Mouse (Mus musculus): ENCODE measurements around the gene Fbxw7. TPM values are rescaled to one million over a fixed set of nuclear protein-coding genes. Genes with fewer than 3 reads are reported as not detected.

Fbxw7 gene
- polyA plus RNA-seq, 1 experiment from 2014 or later, result 52.8 TPM

DNA sequence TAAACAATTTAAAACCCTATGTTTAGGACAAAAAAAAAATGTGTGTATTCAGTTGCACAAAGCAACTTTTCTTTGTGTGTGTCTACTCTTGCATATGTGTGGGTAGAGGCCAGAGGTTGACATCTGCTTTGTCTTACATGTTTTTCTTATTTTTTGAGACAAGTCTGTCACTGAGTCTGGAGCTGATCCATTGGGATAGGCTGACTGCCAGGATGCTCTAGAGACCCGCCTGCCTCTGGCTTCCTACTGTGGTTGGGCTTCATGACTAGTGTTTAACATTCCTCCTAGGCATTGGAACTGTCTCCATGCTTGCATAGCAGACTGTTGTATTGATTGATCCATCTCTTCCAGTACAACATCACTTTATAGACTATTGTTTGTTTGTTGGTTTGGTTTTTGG, 14.3 kb downstream of the Fbxw7 start:
- Histone ChIP-seq H3K36me3 (no peaks in the 10 kb centered on the region), H3K4me1 (no peaks in the 10 kb centered on the region), H3K9ac (replicated peaks) (no peak overlapping the region), H3K9me3 (replicated peaks) (no peaks in the 10 kb centered on the region), H3K27ac (replicated peaks) (no peak overlapping the region), H3K4me3 (replicated peaks) (no peak overlapping the region), H3K4me2 (no peak overlapping the region), H3K27me3 (replicated peaks) (no peaks in the 10 kb centered on the region)
- 82% methylated on average over 1 of the region's 1 CpGs for WGBS
- no peak for ATAC-seq (ENCODE audit: low FRiP score)

- H3K9ac ChIP-seq (replicated peaks), result no peak overlapping the region
- no peaks in the 10 kb centered on the region for H3K4me1 ChIP-seq
- no peak overlapping the region for H3K4me2 ChIP-seq
- no peak for ATAC-seq (ENCODE audit: low FRiP score)
- H3K9me3 ChIP-seq (replicated peaks), result no peaks in the 10 kb centered on the region
- no peaks in the 10 kb centered on the region for H3K36me3 ChIP-seq
- no peak overlapping the region for H3K4me3 ChIP-seq (replicated peaks)
- no peak overlapping the region for H3K27ac ChIP-seq (replicated peaks)
- 77% methylated on average over 5 of the region's 5 CpGs for WGBS
- no peaks in the 10 kb centered on the region for H3K27me3 ChIP-seq (replicated peaks)
Observed at GRCm38 (mm10) chr3:84836029-84836428, 21.0 kb downstream of the Fbxw7 start.

DNA sequence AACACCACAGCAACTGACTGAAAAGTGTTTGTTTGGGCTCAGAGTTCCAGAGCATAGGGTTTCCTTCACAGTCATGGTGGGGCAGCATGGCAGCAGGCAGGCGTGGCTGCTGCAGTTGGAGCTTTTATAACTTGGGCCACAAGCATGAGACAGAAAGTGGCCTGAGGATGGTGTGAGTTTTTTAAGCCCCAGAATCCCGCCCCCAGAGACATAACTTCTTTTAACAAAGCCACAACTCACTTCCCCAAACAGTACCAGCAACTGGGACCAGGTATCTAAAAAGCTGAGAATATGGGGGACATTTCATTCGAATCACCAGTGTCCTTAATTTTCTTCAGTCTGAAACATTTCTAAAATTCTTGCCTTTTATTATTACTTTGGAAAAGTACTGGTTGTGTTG, 22.9 kb downstream of the Fbxw7 start:
- 93% methylated on average over 3 of the region's 3 CpGs for WGBS
- H3K27ac ChIP-seq (replicated peaks), result no peak overlapping the region
- no peaks in the 10 kb centered on the region for H3K27me3 ChIP-seq (replicated peaks)
- H3K9me3 ChIP-seq (replicated peaks), result no peaks in the 10 kb centered on the region
- ATAC-seq (ENCODE audit: low FRiP score), result no peak
- H3K4me1 ChIP-seq, result no peaks in the 10 kb centered on the region
- no peak overlapping the region for H3K4me3 ChIP-seq (replicated peaks)
- H3K9ac ChIP-seq (replicated peaks), result no peak overlapping the region
- no peaks in the 10 kb centered on the region for H3K36me3 ChIP-seq
- H3K4me2 ChIP-seq, result no peak overlapping the region

GRCm38 (mm10) chr3:84839499-84839898, 24.4 kb downstream of the Fbxw7 start:
- Histone ChIP-seq H3K36me3 (no peaks in the 10 kb centered on the region), H3K4me3 (replicated peaks) (no peak overlapping the region), H3K27me3 (replicated peaks) (no peaks in the 10 kb centered on the region), H3K27ac (replicated peaks) (no peak overlapping the region), H3K4me2 (no peak overlapping the region), H3K4me1 (no peaks in the 10 kb centered on the region), H3K9ac (replicated peaks) (no peak overlapping the region), H3K9me3 (replicated peaks) (no peaks in the 10 kb centered on the region)
- 90% methylated on average over 5 of the region's 5 CpGs for WGBS
- ATAC-seq (ENCODE audit: low FRiP score), result no peak

DNA sequence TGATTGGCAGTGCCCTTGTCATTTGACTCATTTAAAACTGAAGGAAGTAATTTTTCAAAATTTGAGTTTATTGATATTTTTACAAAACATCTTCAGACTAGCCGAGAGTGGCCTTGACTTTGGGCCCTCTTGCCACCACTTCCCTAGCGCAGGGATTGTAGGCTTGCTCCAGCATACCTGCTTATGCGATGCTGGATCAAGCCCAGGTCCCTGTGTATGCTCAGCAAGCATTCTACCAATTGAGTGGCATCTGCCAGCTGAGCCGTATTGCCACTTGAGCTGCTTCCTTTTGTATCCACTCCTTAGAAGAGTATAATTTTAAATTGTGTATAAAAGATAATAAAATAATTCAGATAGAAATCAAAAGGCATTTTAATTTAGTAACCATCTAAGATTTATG, 26.2 kb downstream of the Fbxw7 start:
- H3K36me3 ChIP-seq, result no peaks in the 10 kb centered on the region
- H3K4me1 ChIP-seq, result no peaks in the 10 kb centered on the region
- no peaks in the 10 kb centered on the region for H3K9me3 ChIP-seq (replicated peaks)
- H3K27ac ChIP-seq (replicated peaks), result no peak overlapping the region
- 91% methylated on average over 4 of the region's 4 CpGs for WGBS
- H3K27me3 ChIP-seq (replicated peaks), result no peaks in the 10 kb centered on the region
- no peak for ATAC-seq (ENCODE audit: low FRiP score)
- no peak overlapping the region for H3K4me2 ChIP-seq
- no peak overlapping the region for H3K4me3 ChIP-seq (replicated peaks)
- no peak overlapping the region for H3K9ac ChIP-seq (replicated peaks)

- Histone ChIP-seq H3K27ac (replicated peaks) (no peak overlapping the region), H3K36me3 (no peaks in the 10 kb centered on the region), H3K4me3 (replicated peaks) (no peak overlapping the region), H3K4me2 (no peak overlapping the region), H3K27me3 (replicated peaks) (no peaks in the 10 kb centered on the region), H3K9me3 (replicated peaks) (no peaks in the 10 kb centered on the region), H3K4me1 (no peaks in the 10 kb centered on the region), H3K9ac (replicated peaks) (no peak overlapping the region)
- 88% methylated on average over 2 of the region's 2 CpGs for WGBS
- ATAC-seq (ENCODE audit: low FRiP score), result no peak
Observed at GRCm38 (mm10) chr3:84842793-84843192, 27.7 kb downstream of the Fbxw7 start.

GRCm38 (mm10) chr3:84843594-84843993, 28.5 kb downstream of the Fbxw7 start:
- ATAC-seq (ENCODE audit: low FRiP score), result no peak
- Histone ChIP-seq H3K9ac (replicated peaks) (no peak overlapping the region), H3K27me3 (replicated peaks) (no peaks in the 10 kb centered on the region), H3K9me3 (replicated peaks) (no peaks in the 10 kb centered on the region), H3K4me3 (replicated peaks) (no peak overlapping the region), H3K4me2 (no peak overlapping the region), H3K36me3 (no peaks in the 10 kb centered on the region), H3K4me1 (no peaks in the 10 kb centered on the region), H3K27ac (replicated peaks) (no peak overlapping the region)
- 38% methylated on average over 1 of the region's 1 CpGs for WGBS

DNA sequence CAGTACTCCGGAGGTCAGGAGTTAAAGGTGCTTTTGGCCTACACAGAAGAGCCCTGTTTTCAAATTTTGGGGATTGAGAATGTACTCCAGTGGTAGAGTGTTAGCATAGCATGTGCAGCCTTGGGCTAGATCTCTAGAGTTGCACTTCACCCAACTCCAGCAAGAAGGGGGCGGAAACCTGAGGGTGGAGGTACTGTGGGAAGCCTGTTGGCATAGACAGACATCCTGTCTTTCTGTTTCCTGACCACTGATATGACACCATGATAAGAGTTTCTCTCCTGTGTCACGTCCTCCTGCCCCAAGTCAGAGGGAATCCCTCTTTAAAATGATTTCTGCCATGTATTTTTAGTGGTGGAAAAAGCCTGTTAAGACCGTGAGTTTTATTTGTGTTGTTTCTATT, 33.7 kb downstream of the Fbxw7 start:
- Histone ChIP-seq H3K9ac (replicated peaks) (no peak overlapping the region), H3K4me1 (no peaks in the 10 kb centered on the region), H3K4me3 (replicated peaks) (no peak overlapping the region), H3K4me2 (no peak overlapping the region), H3K9me3 (replicated peaks) (no peaks in the 10 kb centered on the region), H3K27me3 (replicated peaks) (no peaks in the 10 kb centered on the region), H3K27ac (replicated peaks) (no peak overlapping the region), H3K36me3 (no peaks in the 10 kb centered on the region)
- 89% methylated on average over 4 of the region's 4 CpGs for WGBS
- ATAC-seq (ENCODE audit: low FRiP score), result no peak

GRCm38 (mm10) chr3:84850418-84850817, 35.4 kb downstream of the Fbxw7 start:
- H3K9me3 ChIP-seq (replicated peaks), result no peaks in the 10 kb centered on the region
- no peaks in the 10 kb centered on the region for H3K36me3 ChIP-seq
- no peak for ATAC-seq (ENCODE audit: low FRiP score)
- WGBS, result 79% methylated on average over 1 of the region's 1 CpGs
- H3K9ac ChIP-seq (replicated peaks), result no peak overlapping the region
- no peak overlapping the region for H3K27ac ChIP-seq (replicated peaks)
- no peaks in the 10 kb centered on the region for H3K27me3 ChIP-seq (replicated peaks)
- H3K4me2 ChIP-seq, result no peak overlapping the region
- H3K4me1 ChIP-seq, result no peaks in the 10 kb centered on the region
- no peak overlapping the region for H3K4me3 ChIP-seq (replicated peaks)

DNA sequence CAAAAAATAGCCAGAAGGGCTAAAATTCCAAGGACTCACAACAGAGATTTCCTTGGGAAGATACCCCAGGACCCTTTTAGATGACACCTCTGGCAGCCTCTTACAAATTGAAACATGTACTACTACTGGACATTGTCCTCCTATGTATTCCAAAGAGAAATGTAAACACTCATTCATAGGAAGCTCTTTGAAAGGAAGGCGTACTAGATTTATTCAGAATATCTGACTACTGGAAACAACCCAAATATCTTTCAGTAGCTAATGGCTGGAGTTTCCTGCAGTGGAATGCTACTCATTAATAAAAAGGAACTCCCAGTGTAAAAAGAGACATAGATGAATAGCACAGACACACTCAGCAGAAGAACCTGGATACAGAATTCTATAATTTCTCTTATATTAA, 36.7 kb downstream of the Fbxw7 start:
- no peaks in the 10 kb centered on the region for H3K9me3 ChIP-seq (replicated peaks)
- H3K27me3 ChIP-seq (replicated peaks), result no peaks in the 10 kb centered on the region
- 82% methylated on average over 1 of the region's 1 CpGs for WGBS
- H3K27ac ChIP-seq (replicated peaks), result no peak overlapping the region
- no peak overlapping the region for H3K9ac ChIP-seq (replicated peaks)
- H3K36me3 ChIP-seq, result no peaks in the 10 kb centered on the region
- no peak overlapping the region for H3K4me3 ChIP-seq (replicated peaks)
- no peak for ATAC-seq (ENCODE audit: low FRiP score)
- H3K4me2 ChIP-seq, result no peak overlapping the region
- no peaks in the 10 kb centered on the region for H3K4me1 ChIP-seq

GRCm38 (mm10) chr3:84852877-84853276, 37.8 kb downstream of the Fbxw7 start:
- Histone ChIP-seq H3K4me3 (replicated peaks) (no peak overlapping the region), H3K4me2 (no peak overlapping the region), H3K27me3 (replicated peaks) (no peaks in the 10 kb centered on the region), H3K27ac (replicated peaks) (no peak overlapping the region), H3K9ac (replicated peaks) (no peak overlapping the region), H3K36me3 (no peaks in the 10 kb centered on the region), H3K9me3 (replicated peaks) (no peaks in the 10 kb centered on the region), H3K4me1 (no peaks in the 10 kb centered on the region)
- ATAC-seq (ENCODE audit: low FRiP score), result no peak
- WGBS, result 87% methylated on average over 7 of the region's 7 CpGs

DNA sequence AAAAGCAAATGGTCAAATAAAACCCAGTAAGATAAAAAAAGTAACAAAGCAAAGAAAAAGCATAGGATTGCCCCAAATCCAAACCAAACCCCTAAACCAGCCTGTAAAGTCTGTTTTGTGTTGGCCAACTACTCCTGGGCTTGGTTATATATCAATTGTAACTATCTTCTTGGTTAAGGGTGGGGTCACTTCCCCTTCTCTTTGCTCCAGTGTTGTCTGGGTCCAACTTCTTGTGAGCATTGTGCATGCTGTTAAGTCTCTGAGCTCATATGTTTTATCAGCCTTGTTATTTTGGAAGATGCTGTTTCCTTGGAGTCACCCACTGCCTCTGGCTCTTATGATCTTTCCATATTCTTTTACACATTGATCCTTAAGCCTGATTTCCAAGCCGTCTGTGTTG, 39.4 kb downstream of the Fbxw7 start:
- no peaks in the 10 kb centered on the region for H3K9me3 ChIP-seq (replicated peaks)
- WGBS, result 93% methylated on average over 1 of the region's 1 CpGs
- no peak overlapping the region for H3K9ac ChIP-seq (replicated peaks)
- ATAC-seq (ENCODE audit: low FRiP score), result no peak
- no peak overlapping the region for H3K4me3 ChIP-seq (replicated peaks)
- H3K27ac ChIP-seq (replicated peaks), result no peak overlapping the region
- no peaks in the 10 kb centered on the region for H3K36me3 ChIP-seq
- H3K4me2 ChIP-seq, result no peak overlapping the region
- H3K4me1 ChIP-seq, result no peaks in the 10 kb centered on the region
- H3K27me3 ChIP-seq (replicated peaks), result no peaks in the 10 kb centered on the region

GRCm38 (mm10) chr3:84860669-84861068, 45.6 kb downstream of the Fbxw7 start:
- Histone ChIP-seq H3K9ac (replicated peaks) (no peak overlapping the region), H3K9me3 (replicated peaks) (no peaks in the 10 kb centered on the region), H3K27ac (replicated peaks) (no peak overlapping the region), H3K36me3 (no peaks in the 10 kb centered on the region), H3K27me3 (replicated peaks) (no peaks in the 10 kb centered on the region), H3K4me3 (replicated peaks) (no peak overlapping the region), H3K4me2 (no peak overlapping the region), H3K4me1 (no peaks in the 10 kb centered on the region)
- 80% methylated on average over 1 of the region's 1 CpGs for WGBS
- ATAC-seq (ENCODE audit: low FRiP score), result no peak
